Mouse (Mus musculus) left cerebral cortex, adult 2 months (tissue): ENCODE measurements around the gene Zfp617. TPM values are rescaled to one million over a fixed set of nuclear protein-coding genes. Genes with fewer than 3 reads are reported as not detected.
A peak's percentile ranks its signal among the peaks of the same experiment; 100 is the strongest.
"Not testable (repeated sequence)": the region's sequence is repeated elsewhere in the genome, so short reads cannot be mapped to it uniquely, and the experiment has no call there.

Experiments used
- DNase-seq, 2 experiments: peaks; one replicate each; pipeline ENCODE4 v3.0.0; 2021 to 2022; ENCODE audit warnings: low spot score in 2 of 2, mixed read lengths in 1 of 2; ENCODE audit errors: extremely low spot score in 1 of 2
- H3K27ac ChIP-seq: fragments of 200-600 bp; 2 replicates; pipeline ENCODE4 v1.8.1; 2022
- H3K4me3 ChIP-seq: fragments of 200-600 bp; 2 replicates; pipeline ENCODE4 v1.8.1; 2022
- CTCF ChIP-seq: fragments of 200-600 bp; IDR thresholded peaks from 2 replicates; pipeline ENCODE4 v1.8.1; 2022; ENCODE audit warnings: antibody characterized with exemption, mild to moderate bottlenecking, moderate library complexity
- intact Hi-C: fragments of 180-260 bp; cut with DNase I; formaldehyde crosslinking; loops from one replicate; pipeline ENCODE4 v1.15.1; 2025
- total RNA-seq, 2 experiments: library from RNA; stranded (reverse); gene quantifications; 2 replicates each; pipeline ENCODE4 v1.2.3; 2021

The Zfp617 gene
- total RNA-seq, 2 experiments from 2014 or later: 25.3 to 28.4 TPM

DNA sequence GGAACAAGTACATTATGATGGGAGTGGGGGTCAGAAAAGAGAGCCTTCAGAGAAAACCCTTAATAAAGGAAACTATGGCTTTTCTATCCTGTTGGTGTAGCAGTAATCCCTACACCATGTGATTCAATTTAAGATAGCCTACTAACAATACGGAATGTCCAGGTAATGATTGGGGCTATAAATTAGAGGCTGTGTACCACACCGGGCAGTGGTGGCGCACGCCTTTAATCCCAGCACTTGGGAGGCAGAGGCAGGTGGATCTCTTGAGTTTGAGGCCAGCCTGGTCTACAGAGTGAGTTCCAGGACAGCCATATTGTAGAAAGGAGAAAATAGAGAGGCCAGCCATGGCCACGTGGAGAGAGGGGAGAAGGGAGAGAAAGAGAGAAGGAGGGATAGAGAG is 17.4 kb downstream of the Zfp617 start:
- DNase-seq: no peak
- H3K27ac ChIP-seq: no peak overlapping the region
- no peak for TF ChIP-seq CTCF
- intact Hi-C loops: loop anchor here (10.0 kb wide), 1 partner anchor 209 kb away; the partner anchor contains the start of gene Tpm4
- H3K4me3 ChIP-seq: no peak overlapping the region

DNA sequence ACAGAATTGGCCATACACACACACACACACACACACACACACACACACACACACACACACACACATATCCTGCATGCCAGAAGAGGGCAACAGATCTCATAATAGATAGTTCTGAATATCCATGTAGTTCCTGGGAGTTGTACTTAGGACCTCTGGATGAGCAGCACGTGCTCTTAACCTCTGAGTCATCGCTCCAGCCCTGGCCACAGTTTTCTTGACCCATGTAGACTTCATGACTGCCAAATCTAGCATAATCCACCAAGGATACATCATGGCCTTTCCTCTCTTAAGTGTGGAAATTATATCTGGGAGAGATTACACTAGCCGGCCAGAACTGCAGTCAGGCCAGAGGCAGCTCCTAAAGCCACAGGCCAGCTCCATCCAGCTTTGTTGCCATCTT is 18.1 kb downstream of the Zfp617 start:
- Histone ChIP-seq H3K27ac (no peak overlapping the region), H3K4me3 (no peak overlapping the region)
- TF ChIP-seq CTCF: no peak
- DNase-seq: no peak
- intact Hi-C loops: loop anchor here (10.0 kb wide), 1 partner anchor 208 kb away; the partner anchor contains the start of gene Tpm4

DNA sequence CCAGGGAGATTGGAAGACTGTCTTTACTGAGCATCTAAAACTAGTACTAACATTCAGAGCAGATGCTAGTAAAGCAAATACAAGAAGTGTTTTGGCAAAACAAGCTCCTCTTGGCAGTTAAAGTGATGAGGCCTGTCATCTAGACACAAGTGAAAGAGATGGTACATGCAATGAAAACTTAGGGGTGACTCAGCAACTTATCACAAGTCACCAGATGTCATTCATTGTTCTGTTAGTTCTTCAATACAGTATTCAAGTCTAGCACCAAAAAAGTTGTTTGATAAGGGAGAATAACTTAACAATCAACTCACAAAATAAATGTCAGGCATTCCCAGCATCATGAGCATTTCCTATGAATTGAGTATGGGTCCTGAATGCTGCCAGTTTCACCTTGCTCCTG is 19.3 kb downstream of the Zfp617 start:
- intact Hi-C loops: loop anchor here (10.0 kb wide), 1 partner anchor 207 kb away; the partner anchor contains the start of gene Tpm4
- H3K27ac ChIP-seq: no peak overlapping the region
- no peak for DNase-seq
- H3K4me3 ChIP-seq: no peak overlapping the region
- TF ChIP-seq CTCF: no peak

DNA sequence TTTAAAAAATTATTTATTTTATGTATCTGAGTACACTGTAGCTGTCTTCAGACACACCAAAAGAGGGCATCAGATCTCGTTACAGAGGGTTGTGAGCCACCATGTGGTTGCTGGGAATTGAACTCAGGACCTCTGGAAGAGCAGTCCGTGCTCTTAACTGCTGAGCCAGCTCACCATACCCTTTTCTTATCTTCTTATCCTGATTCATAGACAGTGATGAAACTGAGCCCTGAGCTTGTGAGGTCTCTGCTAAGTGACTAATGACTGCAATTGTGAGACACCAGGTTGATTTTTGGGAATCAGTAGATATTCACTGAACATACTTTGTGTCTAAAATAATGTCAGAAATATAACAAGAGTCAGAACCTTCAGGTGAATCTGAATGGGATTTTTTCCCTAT is 29.6 kb downstream of the Zfp617 start:
- H3K4me3 ChIP-seq, intact Hi-C loops, DNase-seq, H3K27ac ChIP-seq: not testable (repeated sequence)

DNA sequence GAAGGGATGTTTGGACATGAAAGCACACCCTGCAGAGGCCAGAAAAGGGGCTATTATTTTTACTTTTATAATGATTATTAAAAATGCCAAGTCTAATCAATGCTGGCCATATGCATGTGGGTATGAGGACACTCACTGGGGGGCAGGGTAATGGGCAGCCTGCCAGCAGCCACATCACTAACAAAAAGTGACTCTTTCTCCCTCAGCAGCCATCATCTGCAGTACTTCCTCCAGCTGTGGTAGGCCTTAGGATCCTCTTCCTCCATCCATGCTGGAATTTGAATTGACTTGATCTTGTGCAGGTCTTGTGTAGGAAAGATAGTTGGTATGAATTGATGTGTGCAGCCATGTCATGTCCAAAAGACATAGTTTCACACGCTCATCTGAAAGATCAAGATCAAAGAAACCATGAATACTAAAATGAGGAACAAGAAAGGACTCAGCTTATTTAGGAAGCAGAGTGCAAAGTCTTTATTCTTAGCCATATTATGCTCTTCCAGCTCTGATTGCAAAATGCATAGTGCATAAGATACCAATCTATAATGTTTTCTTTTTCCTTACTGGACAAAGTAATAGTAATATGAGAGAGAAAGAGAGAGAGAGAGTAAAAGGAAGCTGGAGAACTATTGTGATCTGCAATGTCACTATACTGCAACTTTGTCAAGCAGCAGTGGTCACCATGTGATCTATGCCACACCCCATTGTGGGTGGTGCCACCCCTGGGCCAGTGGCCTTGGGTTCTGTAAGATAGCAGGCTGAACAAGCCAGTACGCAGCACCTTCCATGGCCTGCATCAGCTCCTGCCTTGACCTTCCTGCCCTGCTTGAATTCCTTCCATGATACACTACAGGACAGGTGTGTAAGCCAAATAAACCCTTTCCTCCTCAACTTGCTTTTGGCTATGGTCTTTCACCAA is 32.1 kb downstream of the Zfp617 start:
- intact Hi-C loops: no loop called here
- TF ChIP-seq CTCF: no peak
- DNase-seq: no peak
- Histone ChIP-seq H3K27ac (no peak overlapping the region), H3K4me3 (no peak overlapping the region)

DNA sequence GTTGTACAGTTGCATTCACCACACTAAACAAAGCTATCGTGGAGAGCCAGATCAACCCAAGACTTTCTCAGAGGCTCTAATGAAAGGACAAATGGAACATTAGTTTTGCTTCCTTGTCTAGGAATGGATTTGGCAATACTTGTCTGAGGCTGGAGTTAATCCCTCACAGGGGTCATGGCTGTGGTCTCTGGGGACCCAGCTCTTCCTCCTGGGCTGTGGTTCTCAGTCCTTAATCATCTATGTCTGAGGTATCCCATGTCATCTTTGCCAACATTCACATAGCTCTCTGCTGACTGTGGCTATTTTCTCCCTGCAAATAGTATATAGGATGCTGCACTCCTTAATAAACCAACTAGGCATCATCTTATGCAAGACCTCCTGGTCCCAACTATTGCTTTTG is 33.3 kb downstream of the Zfp617 start:
- Histone ChIP-seq H3K27ac (no peak overlapping the region), H3K4me3 (no peak overlapping the region)
- intact Hi-C loops: no loop called here
- TF ChIP-seq CTCF: no peak
- DNase-seq: no peak

DNA sequence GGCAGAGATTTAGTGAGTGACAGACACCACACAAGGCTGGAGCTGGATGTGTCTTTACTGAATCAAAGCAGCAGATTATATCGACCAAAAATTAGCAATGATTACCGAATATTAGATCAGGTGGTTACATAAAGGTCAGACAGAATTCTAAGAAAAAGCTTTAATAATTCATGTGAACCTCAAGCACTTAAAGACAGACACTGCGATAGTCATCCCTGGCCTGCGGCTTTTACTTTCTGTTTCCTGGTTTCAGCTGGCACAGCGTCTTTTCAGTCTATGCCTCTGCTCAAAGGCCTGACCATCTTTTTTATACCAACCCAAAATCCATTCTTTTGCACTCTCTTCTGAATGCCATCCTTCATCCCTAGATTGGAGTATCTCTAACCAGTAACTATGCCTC is 40.2 kb downstream of the Zfp617 start:
- TF ChIP-seq CTCF: no peak
- DNase-seq: no peak
- no peak overlapping the region for H3K4me3 ChIP-seq
- intact Hi-C loops: no loop called here
- no peak overlapping the region for H3K27ac ChIP-seq

DNA sequence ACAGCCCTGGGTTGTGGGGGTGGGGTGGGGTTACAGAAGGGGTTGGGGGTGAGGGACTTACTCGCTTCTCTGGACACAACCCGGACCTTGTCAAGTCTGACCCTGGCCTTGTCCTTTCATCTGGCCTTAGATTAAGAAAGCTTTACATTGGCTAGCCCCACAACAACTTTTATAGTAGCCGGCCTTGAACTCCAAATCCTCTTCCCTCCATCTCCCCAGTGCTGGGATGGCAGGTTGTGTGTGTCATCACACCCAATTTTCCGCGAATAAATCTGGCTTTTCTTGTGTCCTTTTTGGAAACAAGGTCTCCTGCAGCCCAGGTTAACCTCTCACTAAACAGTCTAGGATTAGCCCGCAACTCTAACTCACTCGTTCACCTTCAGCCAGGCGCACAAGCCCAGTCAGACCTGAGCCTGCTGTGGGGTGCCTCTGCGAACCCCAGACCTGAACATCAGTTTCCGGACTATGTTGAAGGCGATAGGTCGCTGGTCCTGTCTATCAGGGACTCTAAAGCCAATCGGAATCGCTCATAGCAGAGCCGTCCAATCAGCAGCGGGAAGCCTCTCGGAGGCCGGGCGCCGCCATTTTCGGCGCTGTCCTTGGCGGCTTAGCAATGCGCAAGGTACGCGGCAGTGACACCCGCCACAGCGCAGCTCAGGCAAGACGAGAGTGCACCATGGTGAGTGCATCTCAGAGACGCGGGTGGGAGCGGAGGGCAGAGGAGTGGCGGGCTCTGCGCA is 42.2 kb downstream of the Zfp617 start, which contains the start of gene Zfp961:
Zfp961 (plus strand) TSS at position 557 of the 740 bp plus-strand sequence.
- intact Hi-C loops: loop anchor here (2.0 kb wide), 2 partner anchors 28 to 42 kb away; partner anchors contain the start of genes Zfp617 and Zfp882
- no peak for TF ChIP-seq CTCF

DNA sequence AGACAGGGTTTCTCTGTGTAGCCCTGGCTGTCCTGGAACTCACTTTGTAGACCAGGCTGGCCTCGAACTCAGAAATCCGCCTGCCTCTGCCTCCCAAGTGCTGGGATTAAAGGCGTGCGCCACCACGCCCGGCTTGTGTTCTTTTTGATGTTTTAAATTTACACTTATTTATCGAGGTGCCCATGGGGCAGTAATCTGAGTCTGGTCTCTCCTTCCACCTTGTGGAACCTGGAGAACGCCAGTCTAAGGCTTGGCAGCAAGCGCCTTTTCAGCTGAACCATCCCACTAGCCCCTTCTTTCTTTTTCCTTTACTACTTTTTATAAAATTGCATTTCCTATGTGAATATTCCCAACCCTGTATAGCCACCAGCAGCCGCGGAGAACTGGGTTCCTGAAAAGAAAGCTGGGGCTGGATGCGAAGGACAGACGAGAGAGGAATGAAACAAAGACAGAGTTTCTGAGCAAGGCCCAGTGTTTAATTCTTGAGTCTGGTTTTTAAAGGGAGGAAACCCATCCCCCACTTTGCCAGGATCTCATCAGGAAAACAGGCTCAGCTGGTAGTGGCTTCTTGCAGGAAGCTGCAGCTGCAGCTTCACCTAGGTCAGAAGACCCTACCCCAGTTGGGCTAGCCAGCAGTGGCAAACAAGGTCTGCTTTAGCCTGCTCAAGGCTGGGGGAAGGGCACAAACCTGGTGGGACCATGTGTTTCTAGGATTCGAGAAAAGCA is 43.2 kb downstream of the Zfp617 start:
- DNase-seq: no peak
- intact Hi-C loops: loop anchor here (2.0 kb wide), 2 partner anchors 29 to 43 kb away; partner anchors contain the start of genes Zfp617 and Zfp882
- Histone ChIP-seq H3K4me3 (peak overlapping the region; percentile 96), H3K27ac (no peak overlapping the region; the same call in 1 of the 2 replicates)
- TF ChIP-seq CTCF: no peak

More for the DNA sequence above, 42.2 kb downstream of the Zfp617 start, which contains the start of gene Zfp961:
- DNase-seq: peak; percentile 98
- peak within 1 kb of the TSS; percentile 96 for H3K4me3 ChIP-seq
- peak within 1 kb of the TSS; percentile 88 for H3K27ac ChIP-seq

DNA sequence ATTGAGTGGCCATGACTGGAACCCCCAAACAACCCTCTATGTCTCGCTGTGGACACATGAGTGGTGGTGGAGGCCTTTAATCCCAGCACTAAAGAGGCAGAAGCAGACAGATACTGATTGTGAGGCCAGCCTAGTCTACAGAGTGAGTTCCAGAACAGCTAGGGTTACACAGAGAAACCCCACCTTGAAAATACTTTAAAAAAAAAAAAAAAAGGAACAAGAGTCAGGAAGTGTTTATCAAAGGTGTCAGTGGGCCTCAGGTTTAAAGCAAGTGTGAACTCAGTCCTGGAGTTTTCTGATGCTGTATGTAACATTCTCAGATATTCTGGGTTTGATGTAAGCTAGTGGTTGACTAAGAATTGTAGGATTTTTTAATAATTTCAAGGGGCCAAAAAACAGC is 44.1 kb downstream of the Zfp617 start:
- Histone ChIP-seq H3K27ac (no peak overlapping the region), H3K4me3 (no peak overlapping the region)
- no peak for TF ChIP-seq CTCF
- intact Hi-C loops: no loop called here
- no peak for DNase-seq

DNA sequence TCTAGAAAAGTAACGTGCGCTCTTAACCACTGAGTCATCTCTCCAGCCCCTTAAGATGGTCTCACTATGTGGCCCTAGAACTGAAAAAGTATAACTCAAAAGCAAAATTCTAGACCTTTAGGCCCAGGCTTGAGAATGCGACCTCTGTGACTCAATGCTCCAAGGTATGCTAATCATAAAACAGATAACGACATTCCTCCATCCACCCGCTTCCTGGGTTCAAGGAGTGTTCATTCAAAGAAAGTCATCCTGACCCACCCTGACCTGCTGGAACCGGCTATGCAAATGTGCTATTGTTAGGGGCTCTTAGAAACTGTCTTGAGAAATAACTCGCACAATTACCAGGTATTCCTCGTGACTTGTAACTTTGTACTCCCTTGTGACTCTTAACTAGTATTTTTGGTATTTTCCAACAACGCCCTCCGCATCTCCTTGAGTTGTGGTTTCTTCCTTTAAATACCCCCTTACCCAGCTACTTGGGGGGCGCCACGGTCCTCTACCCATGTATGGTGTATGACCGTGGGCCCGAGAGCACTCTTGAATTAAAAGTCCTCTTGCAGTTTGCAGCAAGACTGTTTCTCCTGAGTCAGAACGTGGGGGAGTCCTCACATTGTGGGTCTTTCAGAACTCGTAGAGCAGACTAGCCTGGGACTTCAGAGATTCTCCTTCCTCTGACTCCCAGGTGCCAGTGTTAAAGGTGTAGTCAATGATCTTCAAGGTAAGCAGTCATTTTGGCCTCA is 44.7 kb downstream of the Zfp617 start:
- H3K27ac ChIP-seq, H3K4me3 ChIP-seq, DNase-seq, intact Hi-C loops: not testable (repeated sequence)
